Mouse (Mus musculus): ENCODE data around the gene Ppid. TPM values are rescaled to one million over a fixed set of nuclear protein-coding genes. Genes with fewer than 3 reads are reported as not detected.
"Not testable (repeated sequence)": the region's sequence is repeated elsewhere in the genome, so short reads cannot be mapped to it uniquely, and the experiment has no call there.

Gene Ppid
- polyA plus RNA-seq, 1 experiment from 2014 or later, result 158 TPM

DNA sequence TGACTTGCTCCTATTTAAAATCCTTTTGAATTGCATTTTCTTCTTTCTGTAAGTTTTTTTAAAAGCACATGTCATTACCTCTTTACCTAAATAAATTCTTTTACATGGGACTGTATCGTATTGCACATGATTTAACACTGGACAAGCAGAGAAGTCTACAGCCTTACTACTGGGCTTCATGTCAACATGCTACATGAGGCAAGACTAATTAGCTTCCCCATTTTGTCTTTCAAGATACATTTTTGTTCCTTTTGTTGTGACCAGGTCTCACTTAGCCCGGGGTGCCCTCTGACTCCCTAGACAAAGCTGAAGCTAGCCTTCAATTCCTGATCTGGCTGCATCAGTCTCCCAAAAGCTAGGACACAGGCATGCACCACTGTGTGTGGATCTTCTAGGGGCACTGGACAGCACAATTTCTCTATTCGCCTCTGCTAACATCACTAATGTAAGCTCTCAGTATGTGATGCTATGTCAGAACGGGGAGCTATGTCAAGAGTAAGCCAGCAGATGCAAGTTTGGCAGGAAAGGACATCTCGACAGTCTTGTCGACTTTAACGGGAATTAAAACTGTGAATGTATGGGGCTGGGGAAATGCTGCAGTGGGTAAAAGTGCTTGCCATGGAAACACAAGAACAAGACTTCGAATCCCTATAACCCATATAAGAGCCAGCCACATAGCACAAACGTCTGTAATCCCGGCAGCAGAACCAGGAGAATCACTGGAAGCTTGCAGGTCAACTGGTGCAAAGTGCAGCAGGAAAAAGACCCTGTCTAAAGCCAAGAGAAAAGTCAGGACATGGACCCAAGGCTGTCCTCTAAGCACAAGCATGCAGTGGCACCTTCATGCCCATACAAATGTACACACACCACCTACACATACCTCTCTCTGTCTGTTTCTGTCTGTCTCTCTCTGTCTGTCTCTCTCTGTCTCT lies 29.1 kb upstream of the Ppid start:
- Histone ChIP-seq H3K36me3 (no peaks in the 10 kb centered on the region), H3K9ac (replicated peaks) (no peak overlapping the region), H3K9me3 (replicated peaks) (no peaks in the 10 kb centered on the region), H3K4me2 (no peak overlapping the region), H3K27ac (replicated peaks) (no peak overlapping the region), H3K27me3 (replicated peaks) (no peaks in the 10 kb centered on the region), H3K4me3 (replicated peaks) (no peak overlapping the region), H3K4me1 (peaks cover 26% of the 10 kb centered on the region)
- WGBS, result 80% methylated on average over 10 of the region's 10 CpGs
- ATAC-seq (ENCODE audit: low FRiP score), result no peak

DNA sequence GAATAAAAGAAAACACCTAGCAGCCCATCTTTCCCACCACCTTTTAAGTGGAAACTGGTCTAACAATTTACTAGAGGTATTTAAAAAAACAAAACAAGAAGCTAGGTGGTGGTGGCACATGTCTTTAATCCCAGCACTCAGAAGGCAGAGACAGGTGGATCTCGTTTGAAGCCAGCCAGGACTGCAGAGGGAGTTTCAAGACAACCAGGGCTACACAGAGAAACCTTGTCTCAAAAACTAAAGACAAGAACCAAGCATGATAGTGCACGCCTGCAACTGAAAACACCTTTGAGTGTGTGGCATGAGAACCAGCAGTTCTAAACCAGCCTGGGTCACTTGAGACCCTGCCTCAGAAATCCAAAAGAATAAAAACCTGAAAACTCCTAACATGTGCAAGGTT lies 27.6 kb upstream of the Ppid start:
- 82% methylated on average over 2 of the region's 2 CpGs for WGBS
- no peak overlapping the region for H3K4me2 ChIP-seq
- H3K4me1 ChIP-seq, result peaks cover 31% of the 10 kb centered on the region
- no peak for ATAC-seq (ENCODE audit: low FRiP score)
- H3K36me3 ChIP-seq, result no peaks in the 10 kb centered on the region
- H3K9ac ChIP-seq (replicated peaks), result no peak overlapping the region
- H3K27ac ChIP-seq (replicated peaks), result no peak overlapping the region
- H3K9me3 ChIP-seq (replicated peaks), result no peaks in the 10 kb centered on the region
- no peak overlapping the region for H3K4me3 ChIP-seq (replicated peaks)
- H3K27me3 ChIP-seq (replicated peaks), result no peaks in the 10 kb centered on the region

DNA sequence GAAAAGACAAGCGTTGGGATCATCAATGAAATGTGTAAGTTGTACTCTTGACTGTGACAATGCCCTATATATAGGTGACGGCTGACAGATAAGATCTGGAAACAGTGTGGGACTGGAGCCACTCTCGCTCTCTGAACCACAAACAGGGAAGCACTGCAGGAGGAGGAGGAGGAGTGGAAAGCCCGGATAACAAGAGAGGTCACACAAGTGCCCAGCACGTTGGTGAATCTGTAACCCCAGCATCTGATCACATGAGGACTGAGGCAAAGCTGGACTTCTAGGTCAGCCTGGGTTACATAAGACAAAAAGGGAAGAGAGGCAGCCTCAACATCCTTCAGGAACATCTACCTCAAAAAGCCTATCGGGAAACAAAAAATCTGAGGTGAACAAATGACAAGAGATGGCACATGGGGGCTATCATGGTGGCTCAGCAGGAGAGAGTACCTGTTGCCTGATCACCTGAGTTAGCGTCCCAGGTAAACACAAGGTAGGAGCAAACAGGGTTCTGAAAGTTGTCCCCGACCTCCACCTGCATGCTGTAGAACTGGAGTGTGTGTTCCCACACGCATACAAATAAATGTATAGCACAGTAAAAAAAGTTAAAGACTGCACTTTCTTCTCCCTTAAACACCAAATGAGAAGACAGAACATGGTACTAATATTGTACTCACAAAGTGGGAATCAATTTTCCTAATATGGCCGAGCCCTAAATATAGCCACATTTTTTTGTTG lies 26.1 kb upstream of the Ppid start:
- no peak overlapping the region for H3K4me2 ChIP-seq
- H3K27ac ChIP-seq (replicated peaks), result no peak overlapping the region
- 86% methylated on average over 10 of the region's 10 CpGs for WGBS
- H3K4me1 ChIP-seq, result peaks cover 35% of the 10 kb centered on the region
- H3K9me3 ChIP-seq (replicated peaks), result no peaks in the 10 kb centered on the region
- H3K4me3 ChIP-seq (replicated peaks), result no peak overlapping the region
- ATAC-seq (ENCODE audit: low FRiP score), result no peak
- H3K9ac ChIP-seq (replicated peaks), result no peak overlapping the region
- H3K36me3 ChIP-seq, result no peaks in the 10 kb centered on the region
- no peaks in the 10 kb centered on the region for H3K27me3 ChIP-seq (replicated peaks)

- no peaks in the 10 kb centered on the region for H3K9me3 ChIP-seq (replicated peaks)
- peak overlapping the region; percentile 69 for H3K9ac ChIP-seq (replicated peaks)
- WGBS, result 2% methylated on average over 56 of the region's 60 CpGs
- H3K27ac ChIP-seq (replicated peaks), result peak overlapping the region; percentile 81
- peak overlapping the region; percentile 65 for H3K4me3 ChIP-seq (replicated peaks)
- no peaks in the 10 kb centered on the region for H3K36me3 ChIP-seq
- peaks cover 35% of the 10 kb centered on the region for H3K4me1 ChIP-seq
- peak; percentile 54 for ATAC-seq (ENCODE audit: low FRiP score)
- H3K27me3 ChIP-seq (replicated peaks), result no peaks in the 10 kb centered on the region
- H3K4me2 ChIP-seq, result peak overlapping the region; percentile 89
Measured at GRCm38 (mm10) chr3:79566716-79567691, 24.1 kb upstream of the Ppid start.

DNA sequence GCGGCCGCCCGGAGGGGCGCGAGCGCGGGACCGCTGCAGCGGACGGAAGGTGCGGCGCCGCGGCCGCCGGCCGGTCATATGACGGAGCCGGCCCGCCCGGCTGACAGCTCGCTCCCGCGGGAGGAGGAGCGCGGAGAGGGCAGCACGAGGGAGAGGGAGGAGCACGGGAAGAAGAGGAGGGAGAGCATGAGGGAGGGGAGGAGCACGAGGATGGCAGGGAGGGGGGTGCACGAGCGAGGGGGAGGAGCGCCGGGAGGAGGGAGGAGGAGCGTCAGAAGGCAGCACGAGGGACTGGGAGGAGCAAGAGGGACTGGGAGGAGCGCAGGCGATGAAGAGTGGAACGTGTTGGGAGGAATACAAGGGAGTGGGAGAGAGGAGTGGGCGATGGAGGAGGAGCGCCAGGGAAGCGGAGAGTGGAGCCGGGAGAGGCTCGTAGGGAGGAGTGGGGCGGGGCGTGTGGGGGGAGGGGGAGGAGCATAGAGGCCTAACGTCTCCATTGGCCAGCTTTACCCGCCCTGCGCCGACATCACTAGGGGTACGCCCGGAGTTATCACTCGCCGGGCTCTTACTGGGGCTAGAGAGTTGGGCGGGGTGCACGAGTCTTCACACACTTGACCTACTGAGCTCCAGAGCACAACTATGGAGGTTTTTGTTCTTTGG lies 23.3 kb upstream of the Ppid start, which contains the start of gene Fnip2:
Gene Fnip2, minus strand, starts transcription at position 94 of the 660 bp plus-strand sequence.
- no peaks in the 10 kb centered on the region for H3K9me3 ChIP-seq (replicated peaks)
- H3K4me3 ChIP-seq (replicated peaks), result peak within 1 kb of the TSS; percentile 65
- ATAC-seq (ENCODE audit: low FRiP score), result peak; percentile 95
- no peaks in the 10 kb centered on the region for H3K27me3 ChIP-seq (replicated peaks)
- peaks cover 35% of the 10 kb centered on the region for H3K4me1 ChIP-seq
- H3K27ac ChIP-seq (replicated peaks), result peak within 1 kb of the TSS; percentile 81
- H3K4me2 ChIP-seq, result peak within 1 kb of the TSS; percentile 89
- no peaks in the 10 kb centered on the region for H3K36me3 ChIP-seq
- under 1% methylated on average over 48 of the region's 55 CpGs for WGBS
- H3K9ac ChIP-seq (replicated peaks), result peak within 1 kb of the TSS; percentile 69

DNA sequence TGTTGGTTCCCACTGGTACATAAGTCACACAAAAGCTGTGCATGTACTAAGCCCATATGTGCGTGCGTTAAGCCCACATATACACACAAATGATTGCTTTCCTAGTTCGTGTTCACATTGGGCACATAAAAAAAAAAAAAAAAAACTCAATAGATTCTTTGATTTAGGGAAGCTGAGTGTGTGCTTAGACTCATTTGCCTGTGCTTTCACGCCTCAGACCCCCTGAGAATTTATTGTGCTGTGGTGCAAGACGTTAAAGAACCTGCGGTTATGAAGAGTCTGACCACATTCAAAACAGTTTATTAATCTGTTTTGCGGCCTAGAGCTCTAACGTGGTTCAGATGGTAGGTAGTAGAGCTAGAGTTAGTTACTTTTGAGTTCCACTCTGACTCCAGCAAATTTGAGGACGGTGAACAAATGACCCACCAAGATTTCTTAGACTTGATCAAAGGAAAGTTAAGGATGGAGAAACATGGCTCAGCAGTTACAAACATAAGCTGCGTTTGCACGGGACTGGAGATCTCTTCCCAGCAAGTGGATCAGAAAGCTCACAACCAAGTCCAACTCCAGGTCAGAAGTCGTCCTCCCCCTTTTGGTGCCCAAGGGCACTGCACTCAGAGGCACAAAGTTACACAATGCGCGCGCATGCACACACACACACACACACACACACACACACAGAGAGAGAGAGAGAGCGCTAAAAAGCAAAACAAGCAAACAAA lies 22.4 kb upstream of the Ppid start:
- no peak overlapping the region for H3K9ac ChIP-seq (replicated peaks)
- H3K36me3 ChIP-seq, result no peaks in the 10 kb centered on the region
- no peak for ATAC-seq (ENCODE audit: low FRiP score)
- peak overlapping the region; percentile 65 for H3K4me3 ChIP-seq (replicated peaks)
- H3K27ac ChIP-seq (replicated peaks), result peak overlapping the region; percentile 81; the same call in 1 of the 2 replicates
- no peaks in the 10 kb centered on the region for H3K27me3 ChIP-seq (replicated peaks)
- 80% methylated on average over 16 of the region's 16 CpGs for WGBS
- peaks cover 30% of the 10 kb centered on the region for H3K4me1 ChIP-seq
- no peaks in the 10 kb centered on the region for H3K9me3 ChIP-seq (replicated peaks)
- peak overlapping the region; percentile 89 for H3K4me2 ChIP-seq

- Histone ChIP-seq H3K4me3 (replicated peaks) (no peak overlapping the region), H3K27me3 (replicated peaks) (no peaks in the 10 kb centered on the region), H3K9me3 (replicated peaks) (no peaks in the 10 kb centered on the region), H3K4me1 (peaks cover 30% of the 10 kb centered on the region), H3K9ac (replicated peaks) (no peak overlapping the region), H3K36me3 (no peaks in the 10 kb centered on the region), H3K27ac (replicated peaks) (no peak overlapping the region), H3K4me2 (no peak overlapping the region)
- WGBS, result 85% methylated on average over 3 of the region's 3 CpGs
- ATAC-seq (ENCODE audit: low FRiP score), result no peak
Measured at GRCm38 (mm10) chr3:79569351-79569681, 21.8 kb upstream of the Ppid start.

GRCm38 (mm10) chr3:79572399-79572798 lies 18.7 kb upstream of the Ppid start:
- 68% methylated on average over 3 of the region's 3 CpGs for WGBS
- Histone ChIP-seq H3K27me3 (replicated peaks) (no peaks in the 10 kb centered on the region), H3K4me2 (no peak overlapping the region), H3K36me3 (no peaks in the 10 kb centered on the region), H3K4me3 (replicated peaks) (no peak overlapping the region), H3K27ac (replicated peaks) (no peak overlapping the region), H3K4me1 (peaks cover 12% of the 10 kb centered on the region), H3K9me3 (replicated peaks) (no peaks in the 10 kb centered on the region), H3K9ac (replicated peaks) (no peak overlapping the region)
- no peak for ATAC-seq (ENCODE audit: low FRiP score)

GRCm38 (mm10) chr3:79573376-79573775 lies 17.8 kb upstream of the Ppid start:
- not testable (repeated sequence) for H3K4me2 ChIP-seq; H3K27me3 ChIP-seq (replicated peaks); ATAC-seq (ENCODE audit: low FRiP score); H3K4me3 ChIP-seq (replicated peaks); H3K4me1 ChIP-seq; H3K27ac ChIP-seq (replicated peaks); H3K9me3 ChIP-seq (replicated peaks); H3K9ac ChIP-seq (replicated peaks); H3K36me3 ChIP-seq
- 96% methylated on average over 5 of the region's 5 CpGs for WGBS

GRCm38 (mm10) chr3:79574336-79574735 lies 16.8 kb upstream of the Ppid start:
- 87% methylated on average over 3 of the region's 3 CpGs for WGBS
- H3K9ac ChIP-seq (replicated peaks), result no peak overlapping the region
- no peak overlapping the region for H3K4me3 ChIP-seq (replicated peaks)
- peaks cover 4% of the 10 kb centered on the region; the same call in 1 of the 2 replicates for H3K4me1 ChIP-seq
- H3K27me3 ChIP-seq (replicated peaks), result no peaks in the 10 kb centered on the region
- no peak overlapping the region for H3K27ac ChIP-seq (replicated peaks)
- no peaks in the 10 kb centered on the region for H3K9me3 ChIP-seq (replicated peaks)
- no peak overlapping the region for H3K4me2 ChIP-seq
- no peak for ATAC-seq (ENCODE audit: low FRiP score)
- H3K36me3 ChIP-seq, result no peaks in the 10 kb centered on the region
